Mouse (Mus musculus) heart, embryonic 12.5 days (tissue): ENCODE data around the gene Tapbpl. TPM values are rescaled to one million over a fixed set of nuclear protein-coding genes. Genes with fewer than 3 reads are reported as not detected.

Experiments used
- ATAC-seq: fragments of 200-750 bp; cut with Nextera tagmentation; 2 replicates; pipeline ENCODE4 v1.8.0; 2017; ENCODE audit warnings: moderate TSS enrichment, moderate library complexity; ENCODE audit not compliant: insufficient number of reproducible peaks, low FRiP score
- H3K27ac ChIP-seq: fragments of 300-500 bp; sonication (generic); 2 replicates; pipeline ENCODE4 v1.5.1; 2016; ENCODE audit warnings: mild to moderate bottlenecking, moderate library complexity; ENCODE audit not compliant: poor library complexity, severe bottlenecking
- H3K27me3 ChIP-seq: fragments of 300-500 bp; sonication (generic); replicated peaks from 2 replicates; pipeline ENCODE4 v1.6.1; 2016; ENCODE audit warnings: mild to moderate bottlenecking, moderate library complexity
- H3K36me3 ChIP-seq: fragments of 300-500 bp; sonication (generic); 2 replicates; pipeline ENCODE4 v1.6.1; 2016; ENCODE audit warnings: mild to moderate bottlenecking, moderate library complexity
- H3K4me1 ChIP-seq: fragments of 300-500 bp; sonication (generic); replicated peaks from 2 replicates; pipeline ENCODE4 v1.6.1; 2016; ENCODE audit warnings: mild to moderate bottlenecking
- H3K4me2 ChIP-seq: fragments of 300-500 bp; sonication (generic); 2 replicates; pipeline ENCODE4 v1.6.1; 2016; ENCODE audit warnings: mild to moderate bottlenecking, moderate library complexity
- H3K4me3 ChIP-seq: fragments of 300-500 bp; sonication (generic); 2 replicates; pipeline ENCODE4 v1.5.1; 2016; ENCODE audit warnings: mild to moderate bottlenecking
- H3K9ac ChIP-seq: fragments of 300-500 bp; sonication (generic); 2 replicates; pipeline ENCODE4 v1.6.1; 2016; ENCODE audit warnings: mild to moderate bottlenecking, moderate library complexity
- H3K9me3 ChIP-seq: fragments of 300-500 bp; sonication (generic); replicated peaks from 2 replicates; pipeline ENCODE4 v1.6.1; 2016; ENCODE audit warnings: mild to moderate bottlenecking, moderate library complexity
- WGBS: fragments of 180-500 bp; shearing (Covaris S2); methylation state at CpG from one replicate; pipeline ENCODE4 v1.1.7; 2016; 5-methylcytosine and 5-hydroxymethylcytosine counted together
- polyA plus RNA-seq: library from polyadenylated mRNA; unstranded; fragments of >200 nt; fragmentation: Nextera tagmentation; extraction: Ambion mirVana; gene quantifications from 2 replicates; pipeline ENCODE4 v1.2.1, GENCODE M21; 2016

Tapbpl gene
- polyA plus RNA-seq, 1 experiment from 2014 or later, result 3.1 TPM

- WGBS, result 65% methylated on average over 3 of the region's 3 CpGs
- H3K27me3 ChIP-seq, result no peaks in the 10 kb centered on the region
- H3K9me3 ChIP-seq, result no peaks in the 10 kb centered on the region
- H3K4me2 ChIP-seq, result no peak overlapping the region
- no peak overlapping the region for H3K4me3 ChIP-seq
- peaks cover 11% of the 10 kb centered on the region for H3K4me1 ChIP-seq
- peaks cover 26% of the 10 kb centered on the region for H3K36me3 ChIP-seq
- no peak overlapping the region for H3K9ac ChIP-seq
- ATAC-seq, result no peak
- no peak overlapping the region for H3K27ac ChIP-seq
Observed at GRCm38 (mm10) chr6:125196301-125196700, 35.4 kb downstream of the Tapbpl start.

GRCm38 (mm10) chr6:125195541-125196075 lies 36.1 kb downstream of the Tapbpl start:
- H3K36me3 ChIP-seq, result peaks cover 26% of the 10 kb centered on the region
- peaks cover 11% of the 10 kb centered on the region for H3K4me1 ChIP-seq
- ATAC-seq, result no peak
- peak overlapping the region; percentile 5; the same call in 1 of the 2 replicates for H3K9ac ChIP-seq
- no peak overlapping the region for H3K27ac ChIP-seq
- H3K4me3 ChIP-seq, result no peak overlapping the region
- no peak overlapping the region for H3K4me2 ChIP-seq
- H3K9me3 ChIP-seq, result no peaks in the 10 kb centered on the region
- H3K27me3 ChIP-seq, result no peaks in the 10 kb centered on the region
- 37% methylated on average over 1 of the region's 1 CpGs for whole genome bisulfite sequencing

- peak overlapping the region; percentile 81 for H3K4me2 ChIP-seq
- H3K4me1 ChIP-seq, result peaks cover 15% of the 10 kb centered on the region
- no peak for ATAC-seq
Observed at GRCm38 (mm10) chr6:125193390-125193789, 38.3 kb downstream of the Tapbpl start.

GRCm38 (mm10) chr6:125192841-125193240 lies 38.8 kb downstream of the Tapbpl start:
- WGBS, result 29% methylated on average over 5 of the region's 5 CpGs

More at GRCm38 (mm10) chr6:125193390-125193789, 38.3 kb downstream of the Tapbpl start:
- H3K9ac ChIP-seq, result no peak overlapping the region
- H3K4me3 ChIP-seq, result peak overlapping the region; percentile 78; the same call in 1 of the 2 replicates
- peaks cover 39% of the 10 kb centered on the region for H3K36me3 ChIP-seq
- H3K27me3 ChIP-seq, result no peaks in the 10 kb centered on the region
- no peak overlapping the region for H3K27ac ChIP-seq
- H3K9me3 ChIP-seq, result no peaks in the 10 kb centered on the region
- WGBS, result 57% methylated on average over 7 of the region's 7 CpGs

GRCm38 (mm10) chr6:125192016-125192714 lies 39.5 kb downstream of the Tapbpl start:
- peak; percentile 93 for ATAC-seq

More at GRCm38 (mm10) chr6:125192841-125193240, 38.8 kb downstream of the Tapbpl start:
- H3K27ac ChIP-seq, result peak overlapping the region; percentile 100
- H3K4me3 ChIP-seq, result peak overlapping the region; percentile 78
- no peaks in the 10 kb centered on the region for H3K27me3 ChIP-seq
- no peaks in the 10 kb centered on the region for H3K9me3 ChIP-seq
- ATAC-seq, result no peak
- peaks cover 15% of the 10 kb centered on the region for H3K4me1 ChIP-seq
- H3K36me3 ChIP-seq, result peaks cover 44% of the 10 kb centered on the region
- H3K9ac ChIP-seq, result peak overlapping the region; percentile 88
- peak overlapping the region; percentile 81 for H3K4me2 ChIP-seq

GRCm38 (mm10) chr6:125191332-125192015 lies 40.2 kb downstream of the Tapbpl start, which contains the start of the genes Ncapd2 and Mrpl51:
TSS of gene Ncapd2 (minus strand) at chr6:125191701.
TSS of gene Mrpl51 (plus strand) at chr6:125191801.
- Histone ChIP-seq H3K27me3 (no peaks in the 10 kb centered on the region), H3K4me1 (peaks cover 15% of the 10 kb centered on the region), H3K9ac (peak within 1 kb of the TSS; percentile 88), H3K9me3 (no peaks in the 10 kb centered on the region), H3K4me3 (peak within 1 kb of the TSS; percentile 78), H3K4me2 (peak within 1 kb of the TSS; percentile 81), H3K27ac (peak within 1 kb of the TSS; percentile 100), H3K36me3 (peaks cover 58% of the 10 kb centered on the region)
- under 1% methylated on average over 54 of the region's 54 CpGs for WGBS
- ATAC-seq, result peak; percentile 96

More at GRCm38 (mm10) chr6:125192016-125192714, 39.5 kb downstream of the Tapbpl start:
- Histone ChIP-seq H3K27ac (peak overlapping the region; percentile 100), H3K36me3 (peaks cover 51% of the 10 kb centered on the region), H3K9me3 (no peaks in the 10 kb centered on the region), H3K27me3 (no peaks in the 10 kb centered on the region), H3K4me1 (peaks cover 15% of the 10 kb centered on the region), H3K4me2 (peak overlapping the region; percentile 81), H3K9ac (peak overlapping the region; percentile 88), H3K4me3 (peak overlapping the region; percentile 78)
- WGBS, result under 1% methylated on average over 34 of the region's 34 CpGs

- H3K9ac ChIP-seq, result peak overlapping the region; percentile 83
- H3K27ac ChIP-seq, result peak overlapping the region; percentile 100
- peak overlapping the region; percentile 78 for H3K4me3 ChIP-seq
- H3K9me3 ChIP-seq, result no peaks in the 10 kb centered on the region
- peak overlapping the region; percentile 81 for H3K4me2 ChIP-seq
- peaks cover 15% of the 10 kb centered on the region for H3K4me1 ChIP-seq
- ATAC-seq, result no peak
- no peaks in the 10 kb centered on the region for H3K27me3 ChIP-seq
- H3K36me3 ChIP-seq, result peaks cover 64% of the 10 kb centered on the region
Observed at GRCm38 (mm10) chr6:125190816-125191215, 40.8 kb downstream of the Tapbpl start.

- Histone ChIP-seq H3K4me3 (no peak overlapping the region), H3K27me3 (no peaks in the 10 kb centered on the region), H3K9me3 (no peaks in the 10 kb centered on the region), H3K36me3 (peaks cover 83% of the 10 kb centered on the region), H3K4me2 (no peak overlapping the region), H3K4me1 (peaks cover 4% of the 10 kb centered on the region; the same call in 1 of the 2 replicates), H3K27ac (no peak overlapping the region), H3K9ac (no peak overlapping the region)
- no peak for ATAC-seq
- 93% methylated on average over 10 of the region's 10 CpGs for WGBS
Observed at GRCm38 (mm10) chr6:125186203-125186602, 45.5 kb downstream of the Tapbpl start.

- Histone ChIP-seq H3K27ac (no peak overlapping the region), H3K4me3 (no peak overlapping the region), H3K9me3 (no peaks in the 10 kb centered on the region), H3K27me3 (no peaks in the 10 kb centered on the region), H3K9ac (no peak overlapping the region), H3K4me1 (no peaks in the 10 kb centered on the region), H3K36me3 (peaks cover 98% of the 10 kb centered on the region), H3K4me2 (no peak overlapping the region)
- WGBS, result 89% methylated on average over 5 of the region's 5 CpGs
- no peak for ATAC-seq
Observed at GRCm38 (mm10) chr6:125182133-125182532, 49.5 kb downstream of the Tapbpl start.

- no peak for ATAC-seq
- Histone ChIP-seq H3K27me3 (no peaks in the 10 kb centered on the region), H3K9me3 (no peaks in the 10 kb centered on the region), H3K4me2 (no peak overlapping the region), H3K4me3 (no peak overlapping the region), H3K36me3 (peaks cover 98% of the 10 kb centered on the region), H3K4me1 (no peaks in the 10 kb centered on the region), H3K27ac (no peak overlapping the region), H3K9ac (no peak overlapping the region)
- WGBS, result 93% methylated on average over 7 of the region's 7 CpGs
Observed at GRCm38 (mm10) chr6:125179601-125180000, 52.1 kb downstream of the Tapbpl start.

GRCm38 (mm10) chr6:125175469-125175868 lies 56.2 kb downstream of the Tapbpl start:
- no peak overlapping the region for H3K4me3 ChIP-seq
- peaks cover 100% of the 10 kb centered on the region for H3K36me3 ChIP-seq
- H3K9ac ChIP-seq, result no peak overlapping the region
- no peaks in the 10 kb centered on the region for H3K27me3 ChIP-seq
- WGBS, result 91% methylated on average over 5 of the region's 5 CpGs
- no peak for ATAC-seq
- H3K4me1 ChIP-seq, result 0 out of 2 replicates have a peak, but pooled peaks cover 4% of the 10 kb centered on the region
- H3K9me3 ChIP-seq, result no peaks in the 10 kb centered on the region
- no peak overlapping the region for H3K27ac ChIP-seq
- H3K4me2 ChIP-seq, result no peak overlapping the region
